Mouse (Mus musculus): ENCODE results near the gene Parva.

Parva gene

GRCm38 (mm10) chr7:112427357-112428157, at the start of gene Parva:
Gene Parva, plus strand, starts transcription at chr7:112427505.
- POLR2A ChIA-PET: interaction anchor here (0.7 to 1.8 kb wide), 10 partner anchors 10 to 263 kb away, joined by 3 to 7 read pairs (median 4); no protein-coding TSS in a partner anchor

GRCm38 (mm10) chr7:112378056-112378455, 49.2 kb upstream of the Parva start:
- ChIA-PET POLR2A (no interaction called here), CTCF (interaction anchor here (0.5 to 2.8 kb wide), 16 partner anchors 9 to 754 kb away, joined by 3 to 11 read pairs (median 4); no protein-coding TSS in a partner anchor)

More at GRCm38 (mm10) chr7:112427357-112428157, at the start of gene Parva:
- CTCF ChIA-PET: interaction anchor here in 3 of 4 experiments (0.5 to 1.0 kb wide), 7 partner anchors 42 to 367 kb away, joined by 3 to 15 read pairs (median 4); no protein-coding TSS in a partner anchor

GRCm38 (mm10) chr7:112378476-112378875, 48.8 kb upstream of the Parva start:
- POLR2A ChIA-PET: interaction anchor here in 1 of 4 experiments (1.1 kb wide), 1 partner anchor 313 kb away, joined by 3 read pairs; no protein-coding TSS in a partner anchor
- CTCF ChIA-PET: interaction anchor here in 3 of 4 experiments (0.5 to 2.8 kb wide), 9 partner anchors 9 to 536 kb away, joined by 3 to 11 read pairs (median 4); no protein-coding TSS in a partner anchor

- POLR2A ChIA-PET: interaction anchor here in 1 of 4 experiments (0.6 kb wide), 1 partner anchor 109 kb away, joined by 3 read pairs; no protein-coding TSS in a partner anchor
- CTCF ChIA-PET: no interaction called here
Observed at GRCm38 (mm10) chr7:112386521-112386920, 40.8 kb upstream of the Parva start.

GRCm38 (mm10) chr7:112387876-112388275, 39.4 kb upstream of the Parva start:
- POLR2A ChIA-PET: interaction anchor here in 1 of 4 experiments (0.9 kb wide), 1 partner anchor 11 kb away, joined by 3 read pairs; no protein-coding TSS in a partner anchor
- CTCF ChIA-PET: no interaction called here

- ChIA-PET POLR2A (interaction anchor here in 1 of 4 experiments (0.9 kb wide), 1 partner anchor 12 kb away, joined by 3 read pairs; no protein-coding TSS in a partner anchor), CTCF (no interaction called here)
Observed at GRCm38 (mm10) chr7:112388363-112388875, 38.9 kb upstream of the Parva start.

- CTCF ChIA-PET: interaction anchor here (0.5 to 3.0 kb wide), 5 partner anchors 12 to 466 kb away, joined by 3 to 9 read pairs (median 3); no protein-coding TSS in a partner anchor
- POLR2A ChIA-PET: interaction anchor here in 1 of 4 experiments (0.5 to 0.6 kb wide), 2 partner anchors 111 to 353 kb away, joined by 3 read pairs; no protein-coding TSS in a partner anchor
Observed at GRCm38 (mm10) chr7:112389611-112390251, 37.6 kb upstream of the Parva start.

- ChIA-PET POLR2A (interaction anchor here in 2 of 4 experiments (0.6 kb wide), 2 partner anchors 354 to 780 kb away, joined by 3 read pairs; no protein-coding TSS in a partner anchor), CTCF (interaction anchor here in 3 of 4 experiments (0.5 to 3.0 kb wide), 4 partner anchors 12 to 466 kb away, joined by 3 to 9 read pairs (median 4); no protein-coding TSS in a partner anchor)
Observed at GRCm38 (mm10) chr7:112390252-112390936, 36.9 kb upstream of the Parva start.

GRCm38 (mm10) chr7:112390937-112391605, 36.2 kb upstream of the Parva start:
- ChIA-PET POLR2A (interaction anchor here in 2 of 4 experiments (0.6 to 1.1 kb wide), 2 partner anchors 394 to 779 kb away, joined by 3 to 4 read pairs; no protein-coding TSS in a partner anchor), CTCF (interaction anchor here in 3 of 4 experiments (0.7 to 3.0 kb wide), 4 partner anchors 13 to 237 kb away, joined by 3 to 9 read pairs (median 4); no protein-coding TSS in a partner anchor)

GRCm38 (mm10) chr7:112397786-112398185, 29.5 kb upstream of the Parva start:
- ChIA-PET CTCF (interaction anchor here in 1 of 4 experiments (0.6 kb wide), 1 partner anchor 491 kb away, joined by 3 read pairs; no protein-coding TSS in a partner anchor), POLR2A (interaction anchor here in 1 of 4 experiments (0.6 kb wide), 2 partner anchors 55 to 288 kb away, joined by 3 read pairs; no protein-coding TSS in a partner anchor)

GRCm38 (mm10) chr7:112399425-112400170, 27.7 kb upstream of the Parva start:
- POLR2A ChIA-PET: interaction anchor here in 1 of 4 experiments (0.7 kb wide), 1 partner anchor 893 kb away, joined by 3 read pairs; no protein-coding TSS in a partner anchor

GRCm38 (mm10) chr7:112400175-112400574, 27.1 kb upstream of the Parva start:
- ChIA-PET POLR2A (interaction anchor here in 1 of 4 experiments (0.6 kb wide), 1 partner anchor 16 kb away, joined by 3 read pairs; no protein-coding TSS in a partner anchor), CTCF (no interaction called here)

More at GRCm38 (mm10) chr7:112399425-112400170, 27.7 kb upstream of the Parva start:
- CTCF ChIA-PET: interaction anchor here in 1 of 4 experiments (0.7 kb wide), 1 partner anchor 220 kb away, joined by 3 read pairs; no protein-coding TSS in a partner anchor

- ChIA-PET POLR2A (interaction anchor here in 1 of 4 experiments (0.6 kb wide), 1 partner anchor 21 kb away, joined by 3 read pairs; no protein-coding TSS in a partner anchor), CTCF (no interaction called here)
Observed at GRCm38 (mm10) chr7:112405061-112405460, 22.2 kb upstream of the Parva start.

- ChIA-PET POLR2A (no interaction called here), CTCF (no interaction called here)
Observed at GRCm38 (mm10) chr7:112405578-112405977, 21.7 kb upstream of the Parva start.

- ChIA-PET CTCF (no interaction called here), POLR2A (interaction anchor here in 1 of 4 experiments (0.7 kb wide), 2 partner anchors 263 to 377 kb away, joined by 3 to 4 read pairs; no protein-coding TSS in a partner anchor)
Observed at GRCm38 (mm10) chr7:112407597-112407996, 19.7 kb upstream of the Parva start.

- POLR2A ChIA-PET: no interaction called here
- CTCF ChIA-PET: no interaction called here
Observed at GRCm38 (mm10) chr7:112409991-112410390, 17.3 kb upstream of the Parva start.

GRCm38 (mm10) chr7:112413286-112413685, 14.0 kb upstream of the Parva start:
- CTCF ChIA-PET: no interaction called here
- POLR2A ChIA-PET: interaction anchor here in 2 of 4 experiments (0.6 to 1.1 kb wide), 3 partner anchors 12 to 495 kb away, joined by 3 to 5 read pairs (median 4); no protein-coding TSS in a partner anchor
